Mouse (Mus musculus): ENCODE measurements at regions not wholly inside any gene's neighbourhood (a gene's known extent, or its start where the extent isn't known, plus 50 kb on each side); places are given as distances from the start of the nearest gene placed in this dataset.

DNA sequence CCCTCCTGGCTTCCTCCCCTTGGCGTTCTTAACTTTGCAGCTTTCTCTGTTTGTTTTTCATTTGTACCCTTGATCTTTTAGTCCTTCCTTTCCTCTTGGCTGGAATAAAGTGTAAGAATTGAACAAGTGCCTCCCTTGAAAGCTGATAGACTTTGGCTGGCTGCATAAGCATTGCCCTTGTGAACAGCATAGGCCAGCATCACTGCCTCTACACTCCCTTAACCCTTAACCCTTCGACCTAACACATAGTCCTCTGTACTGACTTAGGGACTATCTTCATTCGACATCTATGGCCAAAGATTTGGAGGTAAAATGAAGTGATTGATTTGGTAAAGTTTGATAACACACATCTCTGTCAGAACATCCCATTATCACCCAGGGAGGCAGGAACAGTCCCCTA, 163.5 kb upstream of the Tbx18 start:
- no peak for TF ChIP-seq POLR2A (IDR thresholded peaks at IDR 0.05; ENCODE audit: low read depth, low read length)
- no peak for TF ChIP-seq CTCF (IDR thresholded peaks at IDR 0.05; ENCODE audit: extremely low read depth, insufficient read length, insufficient replicate concordance, low read depth, low read length)

All from small intestine, adult 2 months (tissue).